Mouse (Mus musculus): Measurements from ENCODE around the gene Ttc30a2. TPM values are rescaled to one million over a fixed set of nuclear protein-coding genes. Genes with fewer than 3 reads are reported as not detected.
"Not testable (repeated sequence)": the region's sequence is repeated elsewhere in the genome, so short reads cannot be mapped to it uniquely, and the experiment has no call there.

The Ttc30a2 gene
- polyA plus RNA-seq, 1 experiment from 2014 or later, result 0.59 TPM

- H3K4me1 ChIP-seq (replicated peaks), result peaks cover 51% of the 10 kb centered on the region
- no peak overlapping the region for H3K4me3 ChIP-seq (replicated peaks)
- H3K27me3 ChIP-seq, result 0 out of 2 replicates have a peak, but pooled peaks cover 5% of the 10 kb centered on the region
- no peak overlapping the region for H3K9ac ChIP-seq (replicated peaks)
- WGBS, result 52% methylated on average over 14 of the region's 14 CpGs
- no peak overlapping the region for H3K4me2 ChIP-seq
- no peak overlapping the region for H3K27ac ChIP-seq
- no peaks in the 10 kb centered on the region for H3K36me3 ChIP-seq
- H3K9me3 ChIP-seq, result no peaks in the 10 kb centered on the region
- ATAC-seq (ENCODE audit: insufficient number of reproducible peaks, insufficient read depth, low FRiP score, low TSS enrichment, low read depth), result no peak
Observed at GRCm38 (mm10) chr2:75955709-75956108, 22.3 kb downstream of the Ttc30a2 start.

GRCm38 (mm10) chr2:75953320-75953719 lies 24.6 kb downstream of the Ttc30a2 start:
- H3K4me2 ChIP-seq, result no peak overlapping the region
- no peak overlapping the region for H3K9ac ChIP-seq (replicated peaks)
- no peaks in the 10 kb centered on the region for H3K36me3 ChIP-seq
- no peak overlapping the region for H3K27ac ChIP-seq
- H3K27me3 ChIP-seq, result 0 out of 2 replicates have a peak, but pooled peaks cover 5% of the 10 kb centered on the region
- peaks cover 33% of the 10 kb centered on the region for H3K4me1 ChIP-seq (replicated peaks)
- H3K9me3 ChIP-seq, result no peaks in the 10 kb centered on the region
- 88% methylated on average over 5 of the region's 5 CpGs for WGBS
- H3K4me3 ChIP-seq (replicated peaks), result no peak overlapping the region
- no peak for ATAC-seq (ENCODE audit: insufficient number of reproducible peaks, insufficient read depth, low FRiP score, low TSS enrichment, low read depth)

GRCm38 (mm10) chr2:75950685-75951084 lies 27.3 kb downstream of the Ttc30a2 start:
- peaks cover 17% of the 10 kb centered on the region for H3K4me1 ChIP-seq (replicated peaks)
- WGBS, result 42% methylated on average over 8 of the region's 8 CpGs
- H3K9ac ChIP-seq (replicated peaks), result no peak overlapping the region
- no peak overlapping the region for H3K4me3 ChIP-seq (replicated peaks)
- no peak overlapping the region for H3K4me2 ChIP-seq
- peak overlapping the region; percentile 62 for H3K27ac ChIP-seq
- H3K27me3 ChIP-seq, result 0 out of 2 replicates have a peak, but pooled peaks cover 5% of the 10 kb centered on the region
- peak; percentile 63 for ATAC-seq (ENCODE audit: insufficient number of reproducible peaks, insufficient read depth, low FRiP score, low TSS enrichment, low read depth)
- no peaks in the 10 kb centered on the region; the same call in 1 of the 2 replicates for H3K9me3 ChIP-seq
- H3K36me3 ChIP-seq, result no peaks in the 10 kb centered on the region

GRCm38 (mm10) chr2:75938117-75939063 lies 39.6 kb downstream of the Ttc30a2 start, which contains the start of gene Ttc30b:
TSS of gene Ttc30b (minus strand) at chr2:75938585.
- no peaks in the 10 kb centered on the region for H3K9me3 ChIP-seq
- peak within 1 kb of the TSS; percentile 58 for H3K9ac ChIP-seq (replicated peaks)
- peak within 1 kb of the TSS; percentile 49 for H3K4me3 ChIP-seq (replicated peaks)
- H3K4me2 ChIP-seq, result peak within 1 kb of the TSS; percentile 52
- H3K4me1 ChIP-seq (replicated peaks), result peaks cover 22% of the 10 kb centered on the region
- no peaks in the 10 kb centered on the region for H3K27me3 ChIP-seq
- peak; percentile 83 for ATAC-seq (ENCODE audit: insufficient number of reproducible peaks, insufficient read depth, low FRiP score, low TSS enrichment, low read depth)
- no peaks in the 10 kb centered on the region for H3K36me3 ChIP-seq
- 2% methylated on average over 42 of the region's 42 CpGs for WGBS
- peak within 1 kb of the TSS; percentile 85 for H3K27ac ChIP-seq

GRCm38 (mm10) chr2:75937520-75938116 lies 40.4 kb downstream of the Ttc30a2 start:
- peak overlapping the region; percentile 52 for H3K4me2 ChIP-seq
- H3K27ac ChIP-seq, result peak overlapping the region; percentile 85; the same call in 1 of the 2 replicates
- H3K27me3 ChIP-seq, H3K36me3 ChIP-seq, H3K9me3 ChIP-seq: not testable (repeated sequence)
- ATAC-seq (ENCODE audit: insufficient number of reproducible peaks, insufficient read depth, low FRiP score, low TSS enrichment, low read depth), result peak; percentile 29
- 70% methylated on average over 16 of the region's 17 CpGs for WGBS
- peak overlapping the region; percentile 49 for H3K4me3 ChIP-seq (replicated peaks)
- peak overlapping the region; percentile 58; the same call in 1 of the 2 replicates for H3K9ac ChIP-seq (replicated peaks)
- peaks cover 24% of the 10 kb centered on the region for H3K4me1 ChIP-seq (replicated peaks)

GRCm38 (mm10) chr2:75936685-75937084 lies 41.3 kb downstream of the Ttc30a2 start:
- not testable (repeated sequence) for H3K27ac ChIP-seq; H3K9me3 ChIP-seq; H3K9ac ChIP-seq (replicated peaks); H3K4me2 ChIP-seq; H3K36me3 ChIP-seq; H3K4me3 ChIP-seq (replicated peaks); H3K27me3 ChIP-seq; ATAC-seq (ENCODE audit: insufficient number of reproducible peaks, insufficient read depth, low FRiP score, low TSS enrichment, low read depth)
- peaks cover 25% of the 10 kb centered on the region for H3K4me1 ChIP-seq (replicated peaks)
- 87% methylated on average over 2 of the region's 2 CpGs for WGBS

- WGBS, result 30% methylated on average over 7 of the region's 7 CpGs
- no peak overlapping the region for H3K9ac ChIP-seq (replicated peaks)
Observed at GRCm38 (mm10) chr2:75933541-75933940, 44.4 kb downstream of the Ttc30a2 start.

GRCm38 (mm10) chr2:75930941-75931340 lies 47.0 kb downstream of the Ttc30a2 start:
- Histone ChIP-seq H3K4me3 (replicated peaks) (no peak overlapping the region), H3K9me3 (no peaks in the 10 kb centered on the region), H3K27me3 (no peaks in the 10 kb centered on the region), H3K4me2 (no peak overlapping the region), H3K4me1 (replicated peaks) (peaks cover 25% of the 10 kb centered on the region), H3K36me3 (peaks cover 22% of the 10 kb centered on the region; the same call in 1 of the 2 replicates), H3K9ac (replicated peaks) (no peak overlapping the region), H3K27ac (no peak overlapping the region)
- ATAC-seq (ENCODE audit: insufficient number of reproducible peaks, insufficient read depth, low FRiP score, low TSS enrichment, low read depth), result no peak
- WGBS, result 86% methylated on average over 2 of the region's 2 CpGs

More at GRCm38 (mm10) chr2:75933541-75933940, 44.4 kb downstream of the Ttc30a2 start:
- no peak for ATAC-seq (ENCODE audit: insufficient number of reproducible peaks, insufficient read depth, low FRiP score, low TSS enrichment, low read depth)
- Histone ChIP-seq H3K4me3 (replicated peaks) (no peak overlapping the region), H3K27me3 (no peaks in the 10 kb centered on the region), H3K4me2 (no peak overlapping the region), H3K27ac (peak overlapping the region; percentile 82), H3K9me3 (no peaks in the 10 kb centered on the region), H3K36me3 (peaks cover 11% of the 10 kb centered on the region; the same call in 1 of the 2 replicates), H3K4me1 (replicated peaks) (peaks cover 25% of the 10 kb centered on the region)

- H3K9me3 ChIP-seq, result no peaks in the 10 kb centered on the region
- no peak overlapping the region for H3K4me3 ChIP-seq (replicated peaks)
- no peak overlapping the region for H3K9ac ChIP-seq (replicated peaks)
- H3K36me3 ChIP-seq, result peaks cover 22% of the 10 kb centered on the region; the same call in 1 of the 2 replicates
- no peak for ATAC-seq (ENCODE audit: insufficient number of reproducible peaks, insufficient read depth, low FRiP score, low TSS enrichment, low read depth)
- H3K4me2 ChIP-seq, result no peak overlapping the region
- 87% methylated on average over 6 of the region's 6 CpGs for WGBS
- H3K4me1 ChIP-seq (replicated peaks), result peaks cover 22% of the 10 kb centered on the region
- H3K27ac ChIP-seq, result peak overlapping the region; percentile 54
- H3K27me3 ChIP-seq, result no peaks in the 10 kb centered on the region
Observed at GRCm38 (mm10) chr2:75929786-75930444, 48.1 kb downstream of the Ttc30a2 start.

- no peak for ATAC-seq (ENCODE audit: insufficient number of reproducible peaks, insufficient read depth, low FRiP score, low TSS enrichment, low read depth)
- no peak overlapping the region for H3K4me2 ChIP-seq
Observed at GRCm38 (mm10) chr2:75929141-75929540, 48.8 kb downstream of the Ttc30a2 start.

More at GRCm38 (mm10) chr2:75929141-75929540, 48.8 kb downstream of the Ttc30a2 start:
- Histone ChIP-seq H3K9me3 (no peaks in the 10 kb centered on the region), H3K27ac (no peak overlapping the region), H3K27me3 (no peaks in the 10 kb centered on the region), H3K9ac (replicated peaks) (no peak overlapping the region), H3K4me3 (replicated peaks) (no peak overlapping the region), H3K4me1 (replicated peaks) (peaks cover 19% of the 10 kb centered on the region), H3K36me3 (peaks cover 22% of the 10 kb centered on the region; the same call in 1 of the 2 replicates)
- 95% methylated on average over 2 of the region's 2 CpGs for WGBS
